Mouse (Mus musculus): ENCODE data around the gene Tiam1.

DNA sequence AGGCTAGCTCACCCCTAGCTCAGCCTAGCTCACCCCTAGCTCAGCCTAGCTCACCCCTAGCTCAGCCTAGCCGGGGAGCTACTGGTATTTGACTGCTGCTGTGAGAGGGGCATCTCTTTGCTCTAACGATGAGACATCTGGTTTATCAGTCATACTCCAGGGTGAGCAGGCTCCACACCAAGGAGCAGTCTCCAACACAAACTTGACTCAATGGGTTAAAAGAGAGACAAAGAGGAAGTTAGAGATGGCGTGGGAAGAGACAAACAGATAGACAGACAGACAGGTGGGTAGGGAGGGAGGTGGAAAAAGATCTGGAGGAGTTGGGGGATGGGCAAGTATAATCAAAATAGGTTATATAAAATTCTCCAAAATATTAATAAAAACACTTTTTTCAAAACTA is 275.1 kb downstream of the Tiam1 start:
- TF ChIP-seq CTCF (IDR thresholded peaks at IDR 0.05; ENCODE audit: borderline replicate concordance, control insufficient read depth, extremely low read depth, insufficient read depth, low read length, poor library complexity) (no peak), POLR2A (IDR thresholded peaks at IDR 0.05; ENCODE audit: control insufficient read depth, extremely low read depth, insufficient read depth, low read length, poor library complexity) (no peak)
